Mouse (Mus musculus) monocyte, adult 59 days (primary cell): ENCODE measurements around the gene Olfr459. TPM values are rescaled to one million over a fixed set of nuclear protein-coding genes. Genes with fewer than 3 reads are reported as not detected.

Experiments
- total RNA-seq, 2 experiments: library from RNA; stranded (reverse); gene quantifications; one replicate each; pipeline ENCODE4 v1.2.4; 2023

The Olfr459 gene
- not detected for total RNA-seq

GRCm38 (mm10) chr6:41775077-41775476, at the start of gene Olfr459:
Gene Olfr459 (minus strand): TSS chr6:41775177.

Other genes with a start within 250 kb of the Olfr459 start
- 1 to 10 TPM; 1.0 to 1.1 TPM for gene Ephb6, start 169.7 kb downstream of the Olfr459 start, total RNA-seq
- not detected for gene Trpv6, start 138.8 kb downstream of the Olfr459 start, total RNA-seq
- not detected for gene Trpv5, start 94.4 kb downstream of the Olfr459 start, total RNA-seq
- gene Llcfc1, start 90.7 kb downstream of the Olfr459 start, total RNA-seq: not detected
- 1 to 10 TPM in 1 of 2 experiments, not detected in 1; 1.5 TPM for gene Kel, start 70.8 kb downstream of the Olfr459 start, total RNA-seq
- not detected for gene Pip, start 72.4 kb upstream of the Olfr459 start, total RNA-seq
- not detected for gene Sval2, start 77.8 kb upstream of the Olfr459 start, total RNA-seq
- gene Sval1, start 176.5 kb upstream of the Olfr459 start, total RNA-seq: not detected
- gene Sval3, start 193.0 kb upstream of the Olfr459 start, total RNA-seq: not detected